In the genomic region with DNA sequence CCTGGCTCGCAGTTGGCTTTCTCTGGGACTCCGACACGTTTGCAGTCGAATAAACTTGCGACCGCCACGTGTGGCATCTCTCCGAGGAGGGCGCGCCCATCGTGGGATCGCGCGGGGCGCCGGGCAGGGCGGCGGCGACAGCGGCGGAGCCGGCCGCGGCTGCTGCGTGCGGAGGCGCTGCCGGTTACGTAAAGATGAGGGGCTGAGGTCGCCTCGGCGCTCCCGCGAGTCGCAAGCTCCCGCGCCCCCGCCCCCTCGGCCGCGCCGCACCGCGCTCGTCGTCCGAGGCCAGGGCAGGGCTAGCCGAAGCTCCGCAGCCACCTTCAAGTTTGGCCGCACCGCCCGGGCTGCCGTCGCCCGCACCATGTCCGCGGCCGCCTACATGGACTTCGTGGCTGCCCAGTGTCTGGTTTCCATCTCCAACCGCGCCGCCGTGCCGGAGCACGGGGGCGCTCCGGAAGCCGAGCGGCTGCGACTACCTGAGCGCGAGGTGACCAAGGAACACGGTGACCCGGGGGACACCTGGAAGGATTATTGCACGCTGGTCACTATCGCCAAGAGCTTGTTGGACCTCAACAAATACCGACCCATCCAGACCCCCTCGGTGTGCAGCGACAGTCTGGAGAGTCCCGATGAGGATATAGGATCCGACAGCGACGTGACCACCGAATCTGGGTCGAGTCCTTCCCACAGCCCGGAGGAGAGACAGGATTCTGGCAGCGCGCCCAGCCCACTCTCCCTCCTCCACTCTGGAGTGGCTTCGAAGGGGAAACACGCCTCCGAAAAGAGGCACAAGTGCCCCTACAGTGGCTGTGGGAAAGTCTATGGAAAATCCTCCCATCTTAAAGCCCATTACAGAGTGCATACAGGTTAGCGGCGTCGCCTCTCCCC, we compare ENCODE assay signal across 8 mouse cellular contexts. TPM values are rescaled to one million over a fixed set of nuclear protein-coding genes. Genes with fewer than 3 reads are reported as not detected.
DNase-seq lines count a peak whose midpoint lies in the region; ATAC-seq and TF ChIP-seq lines count a peak whose summit lies in the region.

No protein-coding gene starts in this region.

- peak; percentile 18; the same call in 1 of the 2 replicates for ATAC-seq in hindbrain, postnatal 0 days

- under 1% methylated on average over 94 of the region's 94 CpGs for WGBS in hindbrain, postnatal 0 days
- WGBS in macrophage (ENCODE audit: missing documents): 1% methylated on average over 86 of the region's 94 CpGs

- no peaks in the 10 kb centered on the region for H3K36me3 ChIP-seq in hindbrain, postnatal 0 days (ENCODE audit: insufficient read depth, low read length)
- H3K36me3 ChIP-seq in macrophage (ENCODE audit: inconsistent target): no peaks in the 10 kb centered on the region

- no peaks in the 10 kb centered on the region for H3K9me3 ChIP-seq in hindbrain, postnatal 0 days (ENCODE audit: low read length)

- DNase-seq in ZHBTc4 (ENCODE audit: low read depth, low spot score): peak; percentile 47
- DNase-seq in cerebellum, postnatal 4 days (ENCODE audit: low spot score in 2 of 2): peak; percentile 61 to 71
- DNase-seq in gastrocnemius, adult 8-10 months (ENCODE audit: low spot score in 2 of 2): peak; percentile 75 to 83
- peak; percentile 78 for DNase-seq in hindbrain, postnatal 0 days (ENCODE audit: low spot score)
- DNase-seq in left cerebral cortex, postnatal 10 days (ENCODE audit: extremely low spot score in 1 of 2, low spot score in 2 of 2): peak; percentile 64 to 93
- DNase-seq in right cerebral cortex, postnatal 10 days (ENCODE audit: low spot score in 2 of 2): peak; percentile 90
- peak; percentile 67 to 90 for DNase-seq in urinary bladder, postnatal 4 days (ENCODE audit: low spot score in 2 of 2)

- peak overlapping the region; percentile 69 for H3K9ac ChIP-seq in hindbrain, postnatal 0 days (replicated peaks; ENCODE audit: low read length)

- peaks cover 12% of the 10 kb centered on the region for H3K4me1 ChIP-seq in hindbrain, postnatal 0 days (ENCODE audit: insufficient read depth, low read length)

- no peaks in the 10 kb centered on the region; the same call in 1 of the 2 replicates for H3K79me2 ChIP-seq in macrophage (ENCODE audit: inconsistent target)

- intact Hi-C loops in left cerebral cortex, postnatal 10 days (cut with DNase I): loop anchor here (5.0 kb wide), 2 partner anchors 71 to 209 kb away; no protein-coding TSS in a partner anchor

- H3K27me3 ChIP-seq in hindbrain, postnatal 0 days (ENCODE audit: insufficient read depth, low read length): peaks cover 7% of the 10 kb centered on the region; the same call in 1 of the 2 replicates

- H3K4me2 ChIP-seq in hindbrain, postnatal 0 days (ENCODE audit: low read depth, low read length): peak overlapping the region; percentile 93

- no peak for TF ChIP-seq CTCF in hindbrain, postnatal 0 days (IDR thresholded peaks at IDR 0.05; ENCODE audit: low read depth)

- H3K27ac ChIP-seq in hindbrain, postnatal 0 days: peak overlapping the region; percentile 93
- no peak overlapping the region for H3K27ac ChIP-seq in macrophage

- H3K4me3 ChIP-seq in hindbrain, postnatal 0 days (ENCODE audit: low read length): peak overlapping the region; percentile 74
- peak overlapping the region; percentile 41 for H3K4me3 ChIP-seq in macrophage (ENCODE audit: inconsistent target)

RNA-seq across cellular contexts. Expression of gene Klf9, which starts 0.6 kb away (rescaled TPM):
- 100 to 1,000 TPM; 108 to 165 (median 128) TPM for total RNA-seq in gastrocnemius, adult 8-10 months (2022)
- total RNA-seq in hindbrain, postnatal 0 days (2014; rRNA removed): 19.1 and 20.1 TPM in 2 replicates
- 9.5 and 10.5 TPM in 2 replicates for polyA plus RNA-seq in hindbrain, postnatal 0 days (2015; fragmentation: Nextera tagmentation; extraction: Ambion mirVana)
- total RNA-seq in left cerebral cortex, postnatal 10 days (2021): 100 to 1,000 TPM; 150 to 182 TPM
- total RNA-seq in macrophage (2018; cell fraction: chromatin; rRNA removed): 1 to 10 TPM in 15 of 26 experiments, under 1 TPM in 10, not detected in 1; 0.15 to 5.0 (median 1.1) TPM
- total RNA-seq in macrophage (2018; cell fraction: cytosol; rRNA removed): 1 to 10 TPM in 18 of 26 experiments, under 1 TPM in 8; 0.53 to 5.8 (median 2.2) TPM
- total RNA-seq in macrophage (2018; cell fraction: nucleus; rRNA removed): 1 to 10 TPM in 19 of 26 experiments, under 1 TPM in 7; 0.55 to 6.4 (median 1.9) TPM
- polyA plus RNA-seq in macrophage (2018): 1.3 to 3.5 TPM (median 2.7 TPM) in 3 replicates
